Mouse (Mus musculus) CH12.LX (cell line): ENCODE data around the gene Ankrd17. TPM values are rescaled to one million over a fixed set of nuclear protein-coding genes. Genes with fewer than 3 reads are reported as not detected.

Source experiments
- DNase-seq: peaks from one replicate; pipeline ENCODE4 v3.0.0-alpha.2; 2013; ENCODE audit errors: extremely low read depth
- H3K27ac ChIP-seq: 2 replicates; pipeline ENCODE4 v1.5.1; 2012; ENCODE audit warnings: low read depth, mild to moderate bottlenecking, control low read depth, moderate library complexity; ENCODE audit not compliant: insufficient read depth
- H3K27me3 ChIP-seq: replicated peaks from 2 replicates; pipeline ENCODE3; 2012; ENCODE audit warnings: inconsistent platforms
- H3K36me3 ChIP-seq, 2 experiments: replicated peaks in 1 of 2; 2 replicates each; pipeline versions ENCODE3 to v1.6.1; 2012; ENCODE audit warnings: inconsistent platforms in 1 of 2, low read length in 1 of 2, mild to moderate bottlenecking in 1 of 2, mixed read lengths in 1 of 2, moderate library complexity in 1 of 2; ENCODE audit not compliant: control insufficient read depth in 1 of 2, insufficient read depth in 1 of 2
- H3K4me1 ChIP-seq, 2 experiments: 2 replicates each; pipeline ENCODE4 v1.6.1; 2012; ENCODE audit warnings: inconsistent platforms in 1 of 2, moderate library complexity in 1 of 2; ENCODE audit not compliant: insufficient read depth in 2 of 2, control insufficient read depth in 1 of 2
- H3K4me2 ChIP-seq: 2 replicates; pipeline ENCODE4 v1.6.1; 2012; ENCODE audit warnings: low read depth, mild to moderate bottlenecking, control low read depth; ENCODE audit not compliant: poor library complexity, insufficient read depth, severe bottlenecking
- H3K4me3 ChIP-seq, 3 experiments: fragments of 150-350 bp in 1 of 3; sonication (generic) in 1 of 3; replicated peaks in 1 of 3; 2 replicates each; pipeline versions ENCODE3 to v1.5.1; 2011 to 2012; ENCODE audit warnings: low read depth in 2 of 3, low read length in 2 of 3, mild to moderate bottlenecking in 2 of 3, moderate library complexity in 2 of 3, control low read depth in 1 of 3, improper control_type of control experiment in 1 of 3, inconsistent platforms in 1 of 3, mixed read lengths in 1 of 3; ENCODE audit not compliant: poor library complexity in 1 of 3
- H3K79me2 ChIP-seq: replicated peaks from 2 replicates; pipeline ENCODE4 v1.6.1; 2012; ENCODE audit warnings: mild to moderate bottlenecking, moderate library complexity; ENCODE audit not compliant: control insufficient read depth, poor library complexity, insufficient read depth, severe bottlenecking; ENCODE audit errors: extremely low read depth
- H3K9ac ChIP-seq: 2 replicates; pipeline ENCODE4 v1.6.1; 2012; ENCODE audit warnings: low read depth, mild to moderate bottlenecking, control low read depth, moderate library complexity; ENCODE audit not compliant: insufficient read depth
- H3K9me3 ChIP-seq: replicated peaks from 2 replicates; pipeline ENCODE3; 2012; ENCODE audit warnings: low read length, inconsistent platforms, mixed read lengths
- CHD2 ChIP-seq: IDR thresholded peaks from 2 replicates; pipeline ENCODE4 v1.6.1; 2011; ENCODE audit warnings: low read length, improper control_type of control experiment
- E2F4 ChIP-seq: IDR thresholded peaks from 2 replicates; pipeline ENCODE4 v1.6.1; 2011; ENCODE audit warnings: low read depth, low read length, improper control_type of control experiment; ENCODE audit not compliant: insufficient replicate concordance
- ELF1 ChIP-seq: IDR thresholded peaks from 2 replicates; pipeline ENCODE4 v1.6.1; 2014; ENCODE audit warnings: low read depth, mild to moderate bottlenecking, inconsistent platforms, low read length, improper control_type of control experiment
- EP300 ChIP-seq: IDR thresholded peaks from 2 replicates; pipeline ENCODE4 v1.6.1; 2011; ENCODE audit warnings: low read length, improper control_type of control experiment
- GABPA ChIP-seq: IDR thresholded peaks from 2 replicates; pipeline ENCODE4 v1.6.1; 2012; ENCODE audit warnings: low read depth, low read length, improper control_type of control experiment, inconsistent platforms; ENCODE audit not compliant: insufficient replicate concordance
- IRF4 ChIP-seq: IDR thresholded peaks from 2 replicates; pipeline ENCODE4 v1.6.1; 2014; ENCODE audit warnings: low read depth, mild to moderate bottlenecking, inconsistent platforms, low read length, improper control_type of control experiment
- JUND ChIP-seq: conservative IDR thresholded peaks from 2 replicates; pipeline ENCODE4 v1.6.1; 2011; ENCODE audit warnings: low read depth, low read length, improper control_type of control experiment
- KAT2A ChIP-seq: IDR thresholded peaks from 2 replicates; pipeline ENCODE4 v1.6.1; 2012; ENCODE audit warnings: low read length, improper control_type of control experiment, inconsistent platforms; ENCODE audit not compliant: insufficient replicate concordance
- MAFK ChIP-seq: IDR thresholded peaks from 2 replicates; pipeline ENCODE4 v1.6.1; 2011; ENCODE audit warnings: low read length, improper control_type of control experiment; ENCODE audit not compliant: insufficient replicate concordance
- MAZ ChIP-seq: IDR thresholded peaks from 2 replicates; pipeline ENCODE4 v1.6.1; 2012; ENCODE audit warnings: low read depth, mild to moderate bottlenecking, inconsistent platforms, low read length, improper control_type of control experiment, moderate library complexity
- MXI1 ChIP-seq: IDR thresholded peaks from 2 replicates; pipeline ENCODE4 v1.6.1; 2011; ENCODE audit warnings: mild to moderate bottlenecking, low read depth, low read length, improper control_type of control experiment
- NELFE ChIP-seq: IDR thresholded peaks from 2 replicates; pipeline ENCODE4 v1.6.1; 2011; ENCODE audit warnings: low read depth, low read length, improper control_type of control experiment
- NRF1 ChIP-seq: IDR thresholded peaks from 2 replicates; pipeline ENCODE4 v1.6.1; 2014; ENCODE audit warnings: low read depth, mild to moderate bottlenecking, inconsistent platforms, low read length, improper control_type of control experiment, moderate library complexity
- POLR2A ChIP-seq: IDR thresholded peaks from 2 replicates; pipeline ENCODE4 v1.6.1; 2011; ENCODE audit warnings: low read depth, mild to moderate bottlenecking, improper control_type of control experiment, low read length
- TBP ChIP-seq: conservative IDR thresholded peaks from 2 replicates; pipeline ENCODE4 v1.6.1; 2011; ENCODE audit warnings: low read depth, low read length, improper control_type of control experiment
- TCF12 ChIP-seq: IDR thresholded peaks from 2 replicates; pipeline ENCODE4 v1.6.1; 2014; ENCODE audit warnings: low read depth, mild to moderate bottlenecking, inconsistent platforms, low read length, improper control_type of control experiment
- UBTF ChIP-seq: IDR thresholded peaks from 2 replicates; pipeline ENCODE4 v1.6.1; 2012; ENCODE audit warnings: low read depth, mild to moderate bottlenecking, inconsistent platforms, low read length, improper control_type of control experiment, moderate library complexity
- ZKSCAN1 ChIP-seq: IDR thresholded peaks from 2 replicates; pipeline ENCODE4 v1.6.1; 2012; ENCODE audit warnings: low read depth, inconsistent platforms, low read length, improper control_type of control experiment, borderline replicate concordance
- dilution Hi-C: fragments of 300-500 bp; cut with MboI; formaldehyde crosslinking; loops from 2 replicates; pipeline ENCODE4 v1.14.3; 2020; ENCODE audit warnings: low sequenced_read_pairs; ENCODE audit not compliant: extremely low pct_unique_long_range_greater_than_20kb, extremely low pct_ligation_motif_present
- in situ Hi-C: fragments of 300-500 bp; cut with MboI; formaldehyde crosslinking; loops from 3 replicates; pipeline ENCODE4 v1.14.3; 2019; ENCODE audit warnings: low sequenced_read_pairs, low pct_ligation_motif_present, low pct_unique_long_range_greater_than_20kb, mixed read lengths
- polyA plus RNA-seq: library from polyadenylated mRNA; unstranded; fragments of >175 nt; gene quantifications from 2 replicates; pipeline ENCODE4 v1.2.1, GENCODE M21; 2012; ENCODE audit warnings: low read depth; ENCODE audit not compliant: insufficient read length
- total RNA-seq, 2 experiments: library from RNA; depleted of rRNA; stranded (reverse); fragments of 300-350 nt in 1 of 2; fragments of >200 nt in 1 of 2; gene quantifications; 2 replicates each; pipeline ENCODE4 v1.2.3; 2012 to 2014

Gene Ankrd17
- total and polyA plus RNA-seq, 3 experiments, result 31.7 to 71.5 (median 36.3) TPM

DNA sequence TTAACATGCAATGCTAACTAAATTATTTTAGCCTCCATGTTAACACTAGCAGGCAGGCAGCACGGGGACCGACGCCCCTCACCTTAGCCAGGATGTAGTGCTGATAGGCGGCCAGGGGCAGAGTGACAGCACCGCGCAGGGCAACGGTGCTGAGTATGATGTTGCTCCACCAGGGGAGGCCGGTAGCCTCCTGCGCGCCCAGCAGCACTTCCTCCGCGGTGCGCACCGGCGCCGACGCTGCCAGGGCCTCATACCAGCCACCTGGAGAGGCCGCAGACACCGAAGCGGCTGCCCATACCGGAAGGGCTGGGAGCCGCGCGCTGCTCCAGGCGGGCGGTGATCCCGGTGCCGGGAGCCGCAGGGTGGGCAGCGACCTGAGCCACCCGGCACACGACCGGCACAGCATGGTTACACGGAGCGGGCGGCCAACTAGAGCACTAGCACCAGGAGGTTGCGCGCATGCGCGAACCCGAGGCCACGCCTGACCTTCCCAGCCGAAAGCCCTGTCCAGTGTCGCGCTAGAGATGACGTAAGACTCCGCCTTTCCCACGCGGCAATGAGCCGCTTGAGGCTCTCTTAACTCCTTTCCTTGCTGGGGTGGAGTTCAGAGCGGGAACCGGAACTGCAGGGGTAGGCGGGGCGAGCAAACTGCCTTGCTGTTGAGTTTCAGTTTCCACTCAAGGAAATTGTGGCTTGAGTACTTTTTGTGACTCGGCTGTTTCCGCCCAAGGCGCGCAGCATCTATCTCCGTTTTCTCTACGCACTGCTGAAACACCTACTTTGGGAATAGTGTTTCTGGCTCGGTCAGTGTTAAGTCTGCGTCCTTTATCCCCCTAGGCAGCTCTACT is 142.6 kb downstream of the Ankrd17 start, which contains the start of gene Cox18 (continued):
- TF ChIP-seq NRF1, result peak; percentile 91

DNA sequence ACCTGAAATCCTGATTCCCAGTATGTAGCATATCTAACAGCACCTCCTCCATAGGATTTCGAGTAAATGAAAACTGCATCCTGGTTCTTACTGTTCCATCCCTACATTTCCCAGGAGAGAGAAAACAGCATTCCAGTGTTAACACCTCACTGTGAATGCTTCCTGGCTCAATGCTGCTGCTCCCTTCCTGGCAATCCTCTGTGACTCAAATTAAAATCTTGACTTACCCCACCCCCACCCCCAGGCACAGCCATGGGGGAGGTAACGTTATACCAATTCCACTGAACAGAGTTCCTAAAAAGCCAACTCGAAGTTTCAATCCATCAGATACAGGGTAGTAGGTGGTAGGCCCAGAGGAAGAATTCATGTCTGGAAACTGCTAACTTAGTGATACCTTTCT is 143.4 kb downstream of the Ankrd17 start:
- H3K27ac ChIP-seq, result no peak overlapping the region
- peak; percentile 37 for DNase-seq
- dilution Hi-C loops (no loop called here), in situ Hi-C loops (loop anchor here (10.0 to 25.0 kb wide), 3 partner anchors 142 to 389 kb away; partner anchors contain the start of genes Afp, Ankrd17 and Gm9958)
- peak overlapping the region; percentile 71 for H3K9ac ChIP-seq
- peaks cover 36 to 65% of the 10 kb centered on the region in 2 experiments for H3K36me3 ChIP-seq
- H3K4me1 ChIP-seq, result peaks cover 0 to 19% of the 10 kb centered on the region in 2 experiments; a peak in 2 of 4 replicates
- H3K79me2 ChIP-seq, result peaks cover 7% of the 10 kb centered on the region
- H3K4me3 ChIP-seq, result peak overlapping the region; percentile 67 to 95 (median 82)
- no peaks in the 10 kb centered on the region for H3K27me3 ChIP-seq
- no peaks in the 10 kb centered on the region for H3K9me3 ChIP-seq
- H3K4me2 ChIP-seq, result peak overlapping the region; percentile 96
- TF ChIP-seq MAZ, result no peak
- TF ChIP-seq POLR2A, result no peak
- no peak for TF ChIP-seq EP300
- no peak for TF ChIP-seq ZKSCAN1
- TF ChIP-seq E2F4, result no peak
- no peak for TF ChIP-seq JUND
- TF ChIP-seq IRF4, result no peak
- no peak for TF ChIP-seq ELF1
- no peak for TF ChIP-seq MXI1
- no peak for TF ChIP-seq CHD2
- TF ChIP-seq KAT2A, result no peak
- TF ChIP-seq MAFK, result no peak
- no peak for TF ChIP-seq TCF12
- no peak for TF ChIP-seq NELFE
- TF ChIP-seq TBP, result no peak
- no peak for TF ChIP-seq UBTF
- no peak for TF ChIP-seq NRF1
- TF ChIP-seq GABPA, result no peak
- TF ChIP-seq, all 38 proteins: peak for 0
